Mouse (Mus musculus) lung, embryonic 14.5 days (tissue): ENCODE data around the gene Hbb-bs. TPM values are rescaled to one million over a fixed set of nuclear protein-coding genes. Genes with fewer than 3 reads are reported as not detected.
"Not testable (repeated sequence)": the region's sequence is repeated elsewhere in the genome, so short reads cannot be mapped to it uniquely, and the experiment has no call there.

Experiments
- ATAC-seq: fragments of 200-750 bp; cut with Nextera tagmentation; 2 replicates; pipeline ENCODE4 v1.8.0; 2017; ENCODE audit warnings: mild to moderate bottlenecking, moderate TSS enrichment, moderate library complexity; ENCODE audit not compliant: insufficient read depth
- DNase-seq: peaks from one replicate; pipeline ENCODE4 v3.0.0-alpha.2; 2015
- H3K27ac ChIP-seq: fragments of 300-500 bp; sonication (generic); 2 replicates; pipeline ENCODE4 v1.5.1; 2014; ENCODE audit warnings: low read depth, mild to moderate bottlenecking, moderate library complexity
- H3K27me3 ChIP-seq: fragments of 300-500 bp; sonication (generic); 2 replicates; pipeline ENCODE4 v1.6.1; 2014; ENCODE audit warnings: low read length, control low read depth; ENCODE audit not compliant: insufficient read depth
- H3K36me3 ChIP-seq: fragments of 300-500 bp; sonication (generic); 2 replicates; pipeline ENCODE4 v1.6.1; 2014; ENCODE audit warnings: control low read depth; ENCODE audit not compliant: insufficient read depth
- H3K4me1 ChIP-seq: fragments of 300-500 bp; sonication (generic); 2 replicates; pipeline ENCODE4 v1.6.1; 2014; ENCODE audit warnings: antibody characterized with exemption, control low read depth; ENCODE audit not compliant: insufficient read depth
- H3K4me2 ChIP-seq: fragments of 300-500 bp; sonication (generic); 2 replicates; pipeline ENCODE4 v1.6.1; 2014; ENCODE audit warnings: mild to moderate bottlenecking
- H3K4me3 ChIP-seq: fragments of 300-500 bp; sonication (generic); 2 replicates; pipeline ENCODE4 v1.5.1; 2014; ENCODE audit warnings: low read depth, low read length
- H3K9ac ChIP-seq: fragments of 300-500 bp; sonication (generic); 2 replicates; pipeline ENCODE4 v1.6.1; 2014
- H3K9me3 ChIP-seq: fragments of 300-500 bp; sonication (generic); 2 replicates; pipeline ENCODE4 v1.6.1; 2016; ENCODE audit warnings: low read depth, low read length, control low read depth
- CTCF ChIP-seq: IDR thresholded peaks from 2 replicates; pipeline ENCODE4 v1.5.1; 2016; ENCODE audit warnings: antibody characterized with exemption, low read depth
- WGBS: fragments of 180-500 bp; shearing (Covaris S2); extraction: QIAGEN DNeasy Blood & Tissue Kit; methylation state at CpG from one replicate; pipeline ENCODE4 v1.1.7; 2014; 5-methylcytosine and 5-hydroxymethylcytosine counted together
- polyA plus RNA-seq: library from polyadenylated mRNA; unstranded; fragments of >200 nt; fragmentation: Nextera tagmentation; extraction: Ambion mirVana; gene quantifications from 2 replicates; pipeline ENCODE4 v1.2.1, GENCODE M21; 2014

Gene Hbb-bs
- polyA plus RNA-seq, 1 experiment from 2014 or later = 7,232 TPM

- Histone ChIP-seq H3K36me3 (no peaks in the 10 kb centered on the region), H3K9me3 (no peaks in the 10 kb centered on the region), H3K4me2 (no peak overlapping the region), H3K9ac (no peak overlapping the region), H3K4me3 (no peak overlapping the region), H3K27ac (no peak overlapping the region), H3K27me3 (no peaks in the 10 kb centered on the region), H3K4me1 (no peaks in the 10 kb centered on the region)
- TF ChIP-seq CTCF = no peak
- ATAC-seq = no peak
- no peak for DNase-seq
- 80% methylated on average over 1 of the region's 1 CpGs for WGBS
Observed at GRCm38 (mm10) chr7:103811223-103811845, 16.6 kb downstream of the Hbb-bs start.

GRCm38 (mm10) chr7:103810746-103811145 is 17.1 kb downstream of the Hbb-bs start:
- no peak for ATAC-seq
- WGBS = 71% methylated on average over 3 of the region's 3 CpGs

GRCm38 (mm10) chr7:103810296-103810695 is 17.6 kb downstream of the Hbb-bs start:
- H3K4me3 ChIP-seq = no peak overlapping the region
- DNase-seq (no peak), ATAC-seq (no peak)
- no peaks in the 10 kb centered on the region for H3K27me3 ChIP-seq
- 69% methylated on average over 1 of the region's 1 CpGs for WGBS
- H3K4me1 ChIP-seq = no peaks in the 10 kb centered on the region
- H3K27ac ChIP-seq = no peak overlapping the region; the same call in 1 of the 2 replicates
- H3K4me2 ChIP-seq = no peak overlapping the region
- H3K9ac ChIP-seq = no peak overlapping the region
- H3K9me3 ChIP-seq = no peaks in the 10 kb centered on the region
- no peak for TF ChIP-seq CTCF
- no peaks in the 10 kb centered on the region for H3K36me3 ChIP-seq

More at GRCm38 (mm10) chr7:103810746-103811145, 17.1 kb downstream of the Hbb-bs start:
- Histone ChIP-seq H3K4me2 (no peak overlapping the region), H3K36me3 (no peaks in the 10 kb centered on the region), H3K27me3 (no peaks in the 10 kb centered on the region), H3K27ac (no peak overlapping the region), H3K4me3 (no peak overlapping the region), H3K9ac (no peak overlapping the region), H3K9me3 (no peaks in the 10 kb centered on the region), H3K4me1 (no peaks in the 10 kb centered on the region)
- no peak for TF ChIP-seq CTCF
- DNase-seq = no peak

- Histone ChIP-seq H3K4me3 (no peak overlapping the region), H3K27me3 (no peaks in the 10 kb centered on the region), H3K27ac (no peak overlapping the region; the same call in 1 of the 2 replicates), H3K4me2 (no peak overlapping the region), H3K36me3 (no peaks in the 10 kb centered on the region), H3K4me1 (no peaks in the 10 kb centered on the region), H3K9me3 (no peaks in the 10 kb centered on the region), H3K9ac (no peak overlapping the region)
- ATAC-seq (no peak), DNase-seq (no peak)
- WGBS = 62% methylated on average over 1 of the region's 1 CpGs
- no peak for TF ChIP-seq CTCF
Observed at GRCm38 (mm10) chr7:103809801-103810155, 18.1 kb downstream of the Hbb-bs start.

- DNase-seq (no peak), ATAC-seq (no peak)
- H3K4me1 ChIP-seq = no peaks in the 10 kb centered on the region
- no peak overlapping the region for H3K4me2 ChIP-seq
- no peaks in the 10 kb centered on the region for H3K9me3 ChIP-seq
- no peak for TF ChIP-seq CTCF
- H3K4me3 ChIP-seq = no peak overlapping the region
- no peaks in the 10 kb centered on the region for H3K36me3 ChIP-seq
- H3K27ac ChIP-seq = no peak overlapping the region; the same call in 1 of the 2 replicates
- H3K27me3 ChIP-seq = no peaks in the 10 kb centered on the region
- WGBS = 31% methylated on average over 5 of the region's 5 CpGs
- H3K9ac ChIP-seq = no peak overlapping the region
Observed at GRCm38 (mm10) chr7:103808971-103809800, 18.7 kb downstream of the Hbb-bs start.

GRCm38 (mm10) chr7:103808120-103808519 is 19.8 kb downstream of the Hbb-bs start:
- H3K4me1 ChIP-seq, DNase-seq, H3K27me3 ChIP-seq, H3K9me3 ChIP-seq, H3K4me3 ChIP-seq, H3K27ac ChIP-seq, H3K9ac ChIP-seq, H3K36me3 ChIP-seq, ATAC-seq, H3K4me2 ChIP-seq: not testable (repeated sequence)
- 64% methylated on average over 2 of the region's 2 CpGs for WGBS

- Histone ChIP-seq H3K36me3 (no peaks in the 10 kb centered on the region), H3K4me2 (no peak overlapping the region), H3K4me3 (no peak overlapping the region), H3K9me3 (no peaks in the 10 kb centered on the region), H3K27ac (no peak overlapping the region), H3K27me3 (no peaks in the 10 kb centered on the region), H3K9ac (no peak overlapping the region), H3K4me1 (no peaks in the 10 kb centered on the region)
- TF ChIP-seq CTCF = peak; percentile 63
- 66% methylated on average over 1 of the region's 1 CpGs for WGBS
- ATAC-seq (no peak), DNase-seq (peak; percentile 78)
Observed at GRCm38 (mm10) chr7:103806856-103807255, 21.0 kb downstream of the Hbb-bs start.
